Mouse (Mus musculus) CH12.LX (cell line): ENCODE measurements at regions not wholly inside any gene's neighbourhood (a gene's known extent, or its start where the extent isn't known, plus 50 kb on each side); places are given as distances from the start of the nearest gene placed in this dataset.

Experiments used
- MAZ ChIP-seq: IDR thresholded peaks from 2 replicates; pipeline ENCODE4 v1.6.1; 2012; ENCODE audit warnings: low read depth, mild to moderate bottlenecking, inconsistent platforms, low read length, improper control_type of control experiment, moderate library complexity
- SIN3A ChIP-seq: IDR thresholded peaks from 2 replicates; pipeline ENCODE4 v1.6.1; 2012; ENCODE audit warnings: low read length, improper control_type of control experiment, inconsistent platforms
- ZC3H11A ChIP-seq: IDR thresholded peaks from 2 replicates; pipeline ENCODE4 v1.6.1; 2012; ENCODE audit warnings: low read depth, mild to moderate bottlenecking, inconsistent platforms, low read length, improper control_type of control experiment

GRCm38 (mm10) chr9:43636372-43636965 is 107.3 kb upstream of the Nectin1 start:
- no peak for TF ChIP-seq ZC3H11A
- TF ChIP-seq MAZ: no peak
- TF ChIP-seq SIN3A: no peak
